Mouse (Mus musculus) ovary, adult 18-20 months (tissue): Measurements from ENCODE around the gene Lrr1.

Experiments
- DNase-seq: peaks from one replicate; pipeline ENCODE4 v3.0.0; 2022; ENCODE audit warnings: low spot score, mixed read lengths

The Lrr1 gene

GRCm38 (mm10) chr12:69198985-69199384 lies 30.4 kb downstream of the Lrr1 start:
- no peak for DNase-seq

- no peak for DNase-seq
Observed at GRCm38 (mm10) chr12:69204052-69204833, 35.6 kb downstream of the Lrr1 start, which contains the start of gene Gm49384. Gm49384 (minus strand) TSS chr12:69204267.

GRCm38 (mm10) chr12:69207396-69207795 lies 38.8 kb downstream of the Lrr1 start:
- DNase-seq = no peak

GRCm38 (mm10) chr12:69207926-69208325 lies 39.3 kb downstream of the Lrr1 start:
- no peak for DNase-seq

- DNase-seq = no peak
Observed at GRCm38 (mm10) chr12:69208520-69208919, 39.9 kb downstream of the Lrr1 start.

- DNase-seq = no peak
Observed at GRCm38 (mm10) chr12:69210056-69210979, 41.7 kb downstream of the Lrr1 start.

GRCm38 (mm10) chr12:69211057-69211456 lies 42.4 kb downstream of the Lrr1 start:
- DNase-seq = no peak

- DNase-seq = no peak
Observed at GRCm38 (mm10) chr12:69213186-69213777, 44.7 kb downstream of the Lrr1 start.

- no peak for DNase-seq
Observed at GRCm38 (mm10) chr12:69214393-69214792, 45.8 kb downstream of the Lrr1 start.

- peak; percentile 33 for DNase-seq
Observed at GRCm38 (mm10) chr12:69215000-69215785, 46.6 kb downstream of the Lrr1 start.

- no peak for DNase-seq
Observed at GRCm38 (mm10) chr12:69216587-69216986, 48.0 kb downstream of the Lrr1 start.

- DNase-seq = no peak
Observed at GRCm38 (mm10) chr12:69220613-69221277, 52.1 kb downstream of the Lrr1 start.

GRCm38 (mm10) chr12:69227776-69228466 lies 59.3 kb downstream of the Lrr1 start, which contains the start of gene Pole2:
Pole2 (minus strand) TSS chr12:69228195.
- DNase-seq = peak; percentile 73
